Mouse (Mus musculus): ENCODE measurements around the gene Bcl2l1. TPM values are rescaled to one million over a fixed set of nuclear protein-coding genes. Genes with fewer than 3 reads are reported as not detected.
A peak's percentile ranks its signal among the peaks of the same experiment; 100 is the strongest.

Bcl2l1 gene
- polyA plus RNA-seq, 1 experiment = 57.4 TPM

DNA sequence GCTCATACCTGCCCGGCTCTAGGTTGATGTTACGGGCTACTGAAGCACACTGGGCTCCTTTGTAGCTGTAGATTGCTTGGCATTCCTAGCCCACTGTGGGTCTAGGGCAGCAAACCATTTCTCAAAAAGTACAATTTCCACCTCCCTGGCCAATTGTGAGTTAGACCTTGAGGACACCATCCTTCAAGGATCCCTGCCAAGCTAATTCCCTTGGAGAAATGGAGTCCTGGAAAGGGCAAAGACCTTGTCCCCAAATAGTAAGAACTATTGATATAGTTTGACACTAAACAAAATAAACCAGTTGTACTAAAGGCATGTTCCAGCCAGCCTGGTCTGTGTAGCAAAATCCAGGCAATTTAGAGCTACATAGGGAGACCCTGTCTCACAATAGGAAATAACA is 93.2 kb downstream of the Bcl2l1 start:
- Histone ChIP-seq H3K27ac (ENCODE audit: insufficient read depth, low read length) (0 out of 2 replicates have a peak overlapping the region, but pooled peaks have one; percentile 27), H3K4me1 (ENCODE audit: control insufficient read depth, insufficient read depth, insufficient read length) (peaks cover 18% of the 10 kb centered on the region), H3K4me3 (ENCODE audit: extremely low read depth, insufficient read depth, insufficient read length) (no peak overlapping the region), H3K27me3 (ENCODE audit: control insufficient read depth, insufficient read depth, low read length) (peaks cover 16% of the 10 kb centered on the region), H3K36me3 (ENCODE audit: control insufficient read depth, insufficient read depth, low read length) (no peaks in the 10 kb centered on the region)
- no peak for DNase-seq (ENCODE audit: low read depth in 1 of 2, low spot score in 2 of 2)
- WGBS = 77% methylated on average over 2 of the region's 2 CpGs
- TF ChIP-seq POLR2A (IDR thresholded peaks at IDR 0.05; ENCODE audit: low read depth, low read length) (no peak), CTCF (IDR thresholded peaks at IDR 0.05; ENCODE audit: extremely low read depth, insufficient read depth, insufficient read length, insufficient replicate concordance) (no peak)

DNA sequence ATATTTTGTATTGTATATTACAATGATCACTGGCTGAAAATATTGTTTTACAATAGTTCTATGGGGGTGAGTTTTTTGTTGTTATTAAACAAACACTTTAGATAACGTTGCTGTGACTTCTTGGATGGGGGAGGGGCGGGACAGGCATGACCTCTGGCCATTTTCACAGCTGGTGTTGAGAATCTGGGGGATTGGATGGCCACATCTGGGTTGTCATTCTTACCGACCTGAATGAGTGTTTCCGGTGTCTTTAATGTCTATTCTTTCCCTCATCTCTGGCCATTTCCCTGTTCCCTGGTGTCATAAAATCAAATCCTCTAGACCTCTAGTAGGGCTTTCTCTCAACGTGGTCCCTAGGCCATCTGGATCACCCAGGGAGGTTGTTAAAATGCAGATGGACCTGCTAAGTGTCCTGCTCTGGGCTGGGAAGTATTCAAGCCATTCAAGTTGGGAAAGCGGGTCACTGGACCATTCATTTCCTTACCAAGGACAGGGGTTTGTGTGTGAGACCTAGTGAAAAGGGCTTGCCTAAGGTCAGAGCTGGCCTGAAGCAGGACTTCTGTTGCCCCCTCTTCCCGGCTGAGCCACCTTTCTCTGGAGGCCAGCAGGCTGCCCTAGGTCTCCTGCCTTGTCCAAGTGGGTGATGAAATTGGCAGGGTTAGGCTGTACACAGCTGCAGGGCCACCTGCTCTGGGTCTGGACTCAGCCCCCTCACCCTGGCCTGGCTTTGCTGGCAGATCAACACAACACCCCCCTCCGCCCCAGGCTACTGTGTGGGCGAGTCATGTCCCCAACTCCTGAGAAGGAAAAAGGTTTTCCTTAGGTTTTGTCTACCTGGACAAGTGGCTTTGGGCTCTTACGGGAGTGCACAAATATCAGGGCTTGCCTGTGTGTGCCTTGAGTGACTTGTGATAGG is 94.0 kb downstream of the Bcl2l1 start:
- Histone ChIP-seq H3K27ac (ENCODE audit: insufficient read depth, low read length) (peak overlapping the region; percentile 27), H3K4me3 (ENCODE audit: extremely low read depth, insufficient read depth, insufficient read length) (peak overlapping the region; percentile 10; the same call in 1 of the 2 replicates), H3K27me3 (ENCODE audit: control insufficient read depth, insufficient read depth, low read length) (peaks cover 16% of the 10 kb centered on the region), H3K4me1 (ENCODE audit: control insufficient read depth, insufficient read depth, insufficient read length) (peaks cover 18% of the 10 kb centered on the region), H3K36me3 (ENCODE audit: control insufficient read depth, insufficient read depth, low read length) (no peaks in the 10 kb centered on the region)
- TF ChIP-seq CTCF (IDR thresholded peaks at IDR 0.05; ENCODE audit: extremely low read depth, insufficient read depth, insufficient read length, insufficient replicate concordance) (no peak), POLR2A (IDR thresholded peaks at IDR 0.05; ENCODE audit: low read depth, low read length) (no peak)
- no peak for DNase-seq (ENCODE audit: low read depth in 1 of 2, low spot score in 2 of 2)
- WGBS = 59% methylated on average over 10 of the region's 10 CpGs

DNA sequence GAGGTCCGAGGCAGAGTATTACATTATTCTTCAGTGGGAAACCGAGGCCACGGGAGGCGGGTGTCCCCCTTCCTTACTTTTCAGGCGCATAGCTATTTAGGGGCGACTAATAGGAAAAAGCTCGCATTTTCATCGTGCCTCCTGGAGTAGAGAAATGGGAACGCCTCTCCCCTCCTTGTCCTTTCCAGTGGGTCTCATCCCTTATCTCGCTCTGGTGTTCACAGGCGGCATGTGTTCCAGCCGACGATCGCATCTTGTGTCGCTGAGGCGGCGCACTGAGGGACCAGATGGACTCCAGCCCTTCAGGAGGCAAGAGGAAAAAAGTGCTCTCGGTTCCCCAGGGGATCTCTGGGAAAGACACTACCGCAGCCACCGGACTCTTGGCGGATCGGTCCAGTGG is 94.8 kb downstream of the Bcl2l1 start:
- Histone ChIP-seq H3K4me1 (ENCODE audit: control insufficient read depth, insufficient read depth, insufficient read length) (peaks cover 18% of the 10 kb centered on the region), H3K27me3 (ENCODE audit: control insufficient read depth, insufficient read depth, low read length) (peaks cover 16% of the 10 kb centered on the region), H3K27ac (ENCODE audit: insufficient read depth, low read length) (peak overlapping the region; percentile 51; the same call in 1 of the 2 replicates), H3K36me3 (ENCODE audit: control insufficient read depth, insufficient read depth, low read length) (no peaks in the 10 kb centered on the region), H3K4me3 (ENCODE audit: extremely low read depth, insufficient read depth, insufficient read length) (peak overlapping the region; percentile 56)
- 2% methylated on average over 22 of the region's 22 CpGs for WGBS
- DNase-seq (ENCODE audit: low read depth in 1 of 2, low spot score in 2 of 2) = no peak
- TF ChIP-seq POLR2A (IDR thresholded peaks at IDR 0.05; ENCODE audit: low read depth, low read length) (no peak), CTCF (IDR thresholded peaks at IDR 0.05; ENCODE audit: extremely low read depth, insufficient read depth, insufficient read length, insufficient replicate concordance) (no peak)

DNA sequence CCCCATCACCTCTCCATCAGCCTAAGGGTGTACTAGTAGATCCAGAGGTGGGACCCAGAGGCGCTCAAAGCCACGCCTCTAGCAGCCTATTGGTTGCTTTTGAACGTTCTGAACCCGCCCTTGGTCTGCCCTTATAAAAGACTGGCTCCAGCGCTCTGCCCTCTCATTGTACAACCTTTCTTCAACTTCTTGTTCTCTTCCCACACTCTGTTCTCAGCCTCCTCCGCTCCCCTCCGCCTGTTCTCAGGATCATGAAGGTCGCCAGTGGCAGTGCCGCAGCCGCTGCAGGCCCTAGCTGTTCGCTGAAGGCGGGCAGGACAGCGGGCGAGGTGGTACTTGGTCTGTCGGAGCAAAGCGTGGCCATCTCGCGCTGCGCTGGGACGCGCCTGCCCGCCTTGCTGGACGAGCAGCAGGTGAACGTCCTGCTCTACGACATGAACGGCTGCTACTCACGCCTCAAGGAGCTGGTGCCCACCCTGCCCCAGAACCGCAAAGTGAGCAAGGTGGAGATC is 95.4 kb downstream of the Bcl2l1 start, which contains the start of gene Id1:
Id1 (plus strand) TSS at position 162 of the 512 bp plus-strand sequence.
- peak in 1 of 2 experiments; percentile 23 for DNase-seq (ENCODE audit: low read depth in 1 of 2, low spot score in 2 of 2)
- Histone ChIP-seq H3K27ac (ENCODE audit: insufficient read depth, low read length) (peak within 1 kb of the TSS; percentile 51; the same call in 1 of the 2 replicates), H3K27me3 (ENCODE audit: control insufficient read depth, insufficient read depth, low read length) (peaks cover 16% of the 10 kb centered on the region), H3K4me1 (ENCODE audit: control insufficient read depth, insufficient read depth, insufficient read length) (peaks cover 18% of the 10 kb centered on the region), H3K36me3 (ENCODE audit: control insufficient read depth, insufficient read depth, low read length) (no peaks in the 10 kb centered on the region), H3K4me3 (ENCODE audit: extremely low read depth, insufficient read depth, insufficient read length) (peak within 1 kb of the TSS; percentile 56)
- TF ChIP-seq POLR2A (IDR thresholded peaks at IDR 0.05; ENCODE audit: low read depth, low read length) (peak; percentile 33; the same call in 1 of the 2 replicates), CTCF (IDR thresholded peaks at IDR 0.05; ENCODE audit: extremely low read depth, insufficient read depth, insufficient read length, insufficient replicate concordance) (no peak)
- under 1% methylated on average over 28 of the region's 28 CpGs for WGBS

DNA sequence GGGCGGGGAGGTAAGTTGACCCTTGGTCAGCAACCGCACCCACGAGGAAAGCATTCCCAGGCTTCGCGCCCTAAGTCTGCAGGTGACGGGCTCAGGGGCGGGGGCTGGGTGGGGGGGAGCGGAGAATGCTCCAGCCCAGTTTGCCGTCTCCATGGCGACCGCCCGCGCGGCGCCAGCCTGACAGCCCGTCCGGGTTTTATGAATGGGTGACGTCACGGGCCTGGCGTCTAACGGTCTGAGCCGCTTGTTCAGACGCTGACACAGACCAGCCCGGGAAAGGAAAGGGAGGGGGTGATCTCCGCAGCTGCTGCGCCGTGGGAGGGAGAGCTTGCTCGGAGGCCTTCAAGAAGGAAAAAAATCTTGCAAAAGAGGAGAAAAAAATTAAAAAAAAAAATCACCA is 96.5 kb downstream of the Bcl2l1 start:
- H3K4me3 ChIP-seq (ENCODE audit: extremely low read depth, insufficient read depth, insufficient read length) = 0 out of 2 replicates have a peak overlapping the region, but pooled peaks have one; percentile 5
- no peak overlapping the region for H3K27ac ChIP-seq (ENCODE audit: insufficient read depth, low read length)
- peak in 1 of 2 experiments; percentile 55 for DNase-seq (ENCODE audit: low read depth in 1 of 2, low spot score in 2 of 2)
- TF ChIP-seq CTCF (IDR thresholded peaks at IDR 0.05; ENCODE audit: extremely low read depth, insufficient read depth, insufficient read length, insufficient replicate concordance) (no peak), POLR2A (IDR thresholded peaks at IDR 0.05; ENCODE audit: low read depth, low read length) (no peak)
- WGBS = 1% methylated on average over 28 of the region's 28 CpGs
- H3K36me3 ChIP-seq (ENCODE audit: control insufficient read depth, insufficient read depth, low read length) = no peaks in the 10 kb centered on the region
- peaks cover 18% of the 10 kb centered on the region for H3K4me1 ChIP-seq (ENCODE audit: control insufficient read depth, insufficient read depth, insufficient read length)
- H3K27me3 ChIP-seq (ENCODE audit: control insufficient read depth, insufficient read depth, low read length) = peaks cover 16% of the 10 kb centered on the region

DNA sequence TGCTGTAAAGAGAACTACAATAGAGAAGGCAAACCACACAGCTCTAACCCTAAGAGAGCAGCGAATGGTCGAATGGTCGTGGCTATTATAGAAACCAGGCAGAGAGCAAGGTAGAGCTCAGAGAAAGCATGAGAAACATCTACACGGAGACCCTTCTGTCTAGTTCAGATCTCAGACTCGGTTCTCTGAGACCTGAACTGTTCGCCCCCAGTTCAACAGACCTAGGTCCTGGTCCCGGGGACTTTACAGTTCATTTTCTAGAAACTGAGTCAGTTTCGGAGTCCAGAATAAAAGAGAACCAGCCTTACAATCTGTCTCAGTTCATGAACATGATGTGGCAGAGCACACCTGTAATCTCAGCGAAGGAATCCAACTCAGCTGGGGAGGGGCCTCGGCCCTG is 97.0 kb downstream of the Bcl2l1 start:
- DNase-seq (ENCODE audit: low read depth in 1 of 2, low spot score in 2 of 2) = no peak
- TF ChIP-seq POLR2A (IDR thresholded peaks at IDR 0.05; ENCODE audit: low read depth, low read length) (no peak), CTCF (IDR thresholded peaks at IDR 0.05; ENCODE audit: extremely low read depth, insufficient read depth, insufficient read length, insufficient replicate concordance) (no peak)
- WGBS = 36% methylated on average over 10 of the region's 10 CpGs
- no peak overlapping the region for H3K4me3 ChIP-seq (ENCODE audit: extremely low read depth, insufficient read depth, insufficient read length)
- H3K36me3 ChIP-seq (ENCODE audit: control insufficient read depth, insufficient read depth, low read length) = no peaks in the 10 kb centered on the region
- peaks cover 16% of the 10 kb centered on the region for H3K27me3 ChIP-seq (ENCODE audit: control insufficient read depth, insufficient read depth, low read length)
- H3K4me1 ChIP-seq (ENCODE audit: control insufficient read depth, insufficient read depth, insufficient read length) = peaks cover 15% of the 10 kb centered on the region
- H3K27ac ChIP-seq (ENCODE audit: insufficient read depth, low read length) = no peak overlapping the region
